Mouse (Mus musculus) hindbrain, embryonic 14.5 days (tissue): ENCODE measurements around the gene Clp1. TPM values are rescaled to one million over a fixed set of nuclear protein-coding genes. Genes with fewer than 3 reads are reported as not detected.

ENCODE experiments used
- ATAC-seq: fragments of 200-750 bp; cut with Nextera tagmentation; 2 replicates; pipeline ENCODE4 v1.8.0; 2017; ENCODE audit warnings: moderate number of reproducible peaks, mild to moderate bottlenecking, moderate TSS enrichment, moderate library complexity; ENCODE audit not compliant: low FRiP score
- DNase-seq: peaks from one replicate; pipeline ENCODE4 v3.0.0-alpha.2; 2015; ENCODE audit warnings: low spot score
- H3K27ac ChIP-seq: fragments of 300-500 bp; sonication (generic); 2 replicates; pipeline ENCODE4 v1.5.1; 2014; ENCODE audit warnings: mild to moderate bottlenecking, moderate library complexity
- H3K27me3 ChIP-seq: fragments of 300-500 bp; sonication (generic); 2 replicates; pipeline ENCODE4 v1.6.1; 2014; ENCODE audit warnings: mild to moderate bottlenecking, low read length, mixed read lengths; ENCODE audit not compliant: control insufficient read depth, insufficient read depth
- H3K36me3 ChIP-seq: fragments of 300-500 bp; sonication (generic); replicated peaks from 2 replicates; pipeline ENCODE4 v1.6.1; 2014; ENCODE audit not compliant: control insufficient read depth, insufficient read depth
- H3K4me1 ChIP-seq: fragments of 300-500 bp; sonication (generic); replicated peaks from 2 replicates; pipeline ENCODE4 v1.6.1; 2014; ENCODE audit warnings: antibody characterized with exemption, low read length, mixed read lengths; ENCODE audit not compliant: control insufficient read depth, insufficient read depth
- H3K4me2 ChIP-seq: fragments of 300-500 bp; sonication (generic); replicated peaks from 2 replicates; pipeline ENCODE4 v1.6.1; 2014; ENCODE audit warnings: mild to moderate bottlenecking, moderate library complexity
- H3K4me3 ChIP-seq: fragments of 300-500 bp; sonication (generic); replicated peaks from 2 replicates; pipeline ENCODE4 v1.5.1; 2014; ENCODE audit warnings: mild to moderate bottlenecking, low read length
- H3K9ac ChIP-seq: fragments of 300-500 bp; sonication (generic); 2 replicates; pipeline ENCODE4 v1.6.1; 2014
- H3K9me3 ChIP-seq: fragments of 300-500 bp; sonication (generic); 2 replicates; pipeline ENCODE4 v1.6.1; 2016; ENCODE audit warnings: low read length; ENCODE audit not compliant: control insufficient read depth
- WGBS: fragments of 180-500 bp; shearing (Covaris S2); extraction: QIAGEN DNeasy Blood & Tissue Kit; methylation state at CpG from one replicate; pipeline ENCODE4 v1.1.7; 2014; 5-methylcytosine and 5-hydroxymethylcytosine counted together
- polyA plus RNA-seq: library from polyadenylated mRNA; unstranded; fragments of >200 nt; fragmentation: Nextera tagmentation; extraction: Ambion mirVana; gene quantifications from 2 replicates; pipeline ENCODE4 v1.2.1, GENCODE M21; 2014

Gene Clp1
- 21.3 and 22.3 TPM in 2 replicates for polyA plus RNA-seq

DNA sequence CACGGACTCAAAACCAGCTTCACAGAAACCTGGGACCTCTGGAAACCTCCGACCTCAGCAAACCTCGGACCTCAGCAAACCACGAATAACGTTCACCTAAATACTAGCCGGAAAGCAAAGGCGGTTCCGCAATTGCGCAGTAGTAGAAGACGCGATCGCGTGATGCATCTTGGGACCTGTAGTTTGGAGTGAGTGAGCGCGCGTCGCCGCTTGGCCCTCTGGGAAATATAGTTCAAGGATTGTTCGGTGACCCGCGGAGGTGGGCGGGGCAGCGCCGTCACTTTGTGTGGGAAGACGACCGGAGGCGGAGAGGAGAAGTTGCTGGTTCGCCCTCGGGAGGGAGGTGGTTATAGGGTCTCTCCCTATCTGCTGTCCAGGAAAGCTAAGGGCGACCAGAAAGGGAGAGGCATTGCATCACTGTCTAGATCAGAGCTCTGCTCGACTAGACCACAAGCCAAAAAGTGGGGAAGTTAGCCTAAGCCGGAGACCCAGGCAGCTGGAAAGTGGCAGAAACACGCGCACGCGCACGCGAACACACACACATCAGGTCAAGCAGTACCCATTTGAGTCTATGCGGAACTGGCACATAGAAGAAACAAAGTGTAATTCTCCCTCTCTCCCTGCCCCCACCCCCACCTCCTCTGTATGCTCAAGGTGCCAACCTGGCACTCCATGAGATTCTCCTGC is at the start of gene Clp1:
Gene Clp1 (minus strand): TSS at position 179 of the 687 bp plus-strand sequence.
- H3K27ac ChIP-seq = peak within 1 kb of the TSS; percentile 75
- WGBS = under 1% methylated on average over 39 of the region's 39 CpGs
- H3K36me3 ChIP-seq = peaks cover 26% of the 10 kb centered on the region
- no peaks in the 10 kb centered on the region for H3K9me3 ChIP-seq
- peak within 1 kb of the TSS; percentile 97 for H3K4me2 ChIP-seq
- ATAC-seq (peak; percentile 95), DNase-seq (peak; percentile 97)
- peaks cover 13% of the 10 kb centered on the region for H3K4me1 ChIP-seq
- H3K27me3 ChIP-seq = no peaks in the 10 kb centered on the region
- peak within 1 kb of the TSS; percentile 61 for H3K4me3 ChIP-seq
- H3K9ac ChIP-seq = peak within 1 kb of the TSS; percentile 57

GRCm38 (mm10) chr2:84775665-84776064 is 48.5 kb upstream of the Clp1 start:
- no peak for ATAC-seq
- Histone ChIP-seq H3K27ac (no peak overlapping the region), H3K4me1 (peaks cover 8% of the 10 kb centered on the region), H3K9ac (no peak overlapping the region), H3K4me2 (no peak overlapping the region), H3K4me3 (no peak overlapping the region), H3K9me3 (no peaks in the 10 kb centered on the region), H3K36me3 (no peaks in the 10 kb centered on the region), H3K27me3 (no peaks in the 10 kb centered on the region)
- WGBS = 69% methylated on average over 6 of the region's 6 CpGs
- DNase-seq = no peak

- Histone ChIP-seq H3K4me3 (peak within 1 kb of the TSS; percentile 31), H3K9me3 (no peaks in the 10 kb centered on the region), H3K36me3 (no peaks in the 10 kb centered on the region), H3K9ac (peak within 1 kb of the TSS; percentile 57), H3K4me2 (peak within 1 kb of the TSS; percentile 66), H3K27me3 (no peaks in the 10 kb centered on the region), H3K4me1 (peaks cover 8% of the 10 kb centered on the region), H3K27ac (peak within 1 kb of the TSS; percentile 65)
- WGBS = 55% methylated on average over 9 of the region's 9 CpGs
- DNase-seq = no peak
- 0 out of 2 replicates have a peak, but pooled peaks have one; percentile 31 for ATAC-seq
Observed at GRCm38 (mm10) chr2:84775241-84775640, 48.1 kb upstream of the Clp1 start, which contains the start of gene Serping1. Gene Serping1, minus strand, starts transcription at chr2:84775444.

GRCm38 (mm10) chr2:84774751-84775150 is 47.6 kb upstream of the Clp1 start:
- H3K4me1 ChIP-seq = peaks cover 8% of the 10 kb centered on the region
- WGBS = under 1% methylated on average over 15 of the region's 15 CpGs
- H3K36me3 ChIP-seq = no peaks in the 10 kb centered on the region
- peak overlapping the region; percentile 66 for H3K4me2 ChIP-seq
- ATAC-seq = peak; percentile 87
- H3K9me3 ChIP-seq = no peaks in the 10 kb centered on the region
- peak overlapping the region; percentile 65 for H3K27ac ChIP-seq
- peak overlapping the region; percentile 57 for H3K9ac ChIP-seq
- H3K27me3 ChIP-seq = no peaks in the 10 kb centered on the region
- H3K4me3 ChIP-seq = peak overlapping the region; percentile 31
- peak; percentile 38 for DNase-seq

GRCm38 (mm10) chr2:84773195-84773594 is 46.0 kb upstream of the Clp1 start:
- Histone ChIP-seq H3K36me3 (no peaks in the 10 kb centered on the region), H3K9ac (no peak overlapping the region), H3K27ac (no peak overlapping the region), H3K4me1 (peaks cover 8% of the 10 kb centered on the region), H3K4me3 (no peak overlapping the region), H3K4me2 (no peak overlapping the region), H3K27me3 (no peaks in the 10 kb centered on the region), H3K9me3 (no peaks in the 10 kb centered on the region)
- ATAC-seq (no peak), DNase-seq (no peak)
- WGBS = 88% methylated on average over 5 of the region's 5 CpGs

DNA sequence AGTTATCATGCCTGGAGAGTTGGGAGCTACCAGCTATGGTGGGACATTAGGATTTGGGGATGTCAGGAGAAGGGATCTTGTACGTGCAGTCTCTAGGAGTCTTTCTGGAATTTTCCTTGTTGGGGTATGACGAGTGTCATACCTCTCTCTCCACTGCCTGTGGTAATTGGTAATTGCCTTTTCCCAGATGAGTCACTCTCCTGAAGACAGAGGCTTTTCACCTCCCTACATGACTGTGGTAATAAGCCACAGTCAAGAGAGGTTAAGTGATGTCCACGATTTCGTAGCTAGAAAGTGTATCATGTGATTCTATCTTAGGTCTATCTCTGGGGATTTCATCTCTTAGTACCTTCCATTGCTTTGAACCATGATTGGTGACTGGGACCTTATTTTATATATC is 45.3 kb upstream of the Clp1 start:
- Histone ChIP-seq H3K36me3 (no peaks in the 10 kb centered on the region), H3K9ac (no peak overlapping the region), H3K4me3 (no peak overlapping the region), H3K9me3 (no peaks in the 10 kb centered on the region), H3K27me3 (no peaks in the 10 kb centered on the region), H3K4me2 (no peak overlapping the region), H3K4me1 (peaks cover 8% of the 10 kb centered on the region), H3K27ac (no peak overlapping the region)
- ATAC-seq = no peak
- 85% methylated on average over 4 of the region's 4 CpGs for WGBS
- no peak for DNase-seq

DNA sequence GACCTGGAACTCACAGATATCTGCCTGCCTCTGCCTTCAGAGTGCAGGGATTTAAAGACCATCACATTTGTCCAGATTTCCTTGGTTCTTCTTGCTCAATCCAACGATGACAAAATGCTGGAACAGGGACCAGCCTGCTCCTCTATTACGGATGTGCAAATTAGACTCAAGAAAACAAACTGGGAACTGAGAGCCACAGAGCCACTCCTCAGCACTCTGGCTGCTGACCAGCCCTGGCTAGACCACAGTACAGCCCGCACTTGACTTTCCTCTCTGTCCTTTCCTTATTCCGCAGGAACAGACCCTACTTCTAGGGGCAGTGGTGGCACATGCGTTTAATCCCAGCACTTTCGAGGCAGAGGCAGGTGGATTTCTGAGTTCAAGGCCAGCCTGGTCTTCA is 43.4 kb upstream of the Clp1 start:
- WGBS = 77% methylated on average over 6 of the region's 6 CpGs
- Histone ChIP-seq H3K36me3 (peaks cover under 1% of the 10 kb centered on the region; the same call in 1 of the 2 replicates), H3K9ac (no peak overlapping the region), H3K9me3 (no peaks in the 10 kb centered on the region), H3K4me1 (peaks cover 8% of the 10 kb centered on the region), H3K27me3 (no peaks in the 10 kb centered on the region), H3K27ac (no peak overlapping the region), H3K4me3 (no peak overlapping the region), H3K4me2 (no peak overlapping the region)
- no peak for DNase-seq
- no peak for ATAC-seq

- no peak overlapping the region for H3K4me3 ChIP-seq
- 56% methylated on average over 1 of the region's 1 CpGs for WGBS
Observed at GRCm38 (mm10) chr2:84762818-84763217, 35.7 kb upstream of the Clp1 start.

GRCm38 (mm10) chr2:84762295-84762694 is 35.1 kb upstream of the Clp1 start:
- peaks cover 5% of the 10 kb centered on the region; the same call in 1 of the 2 replicates for H3K36me3 ChIP-seq
- H3K9me3 ChIP-seq = no peaks in the 10 kb centered on the region
- ATAC-seq (no peak), DNase-seq (no peak)
- H3K27ac ChIP-seq = no peak overlapping the region
- no peak overlapping the region for H3K4me3 ChIP-seq
- no peaks in the 10 kb centered on the region for H3K4me1 ChIP-seq
- 55% methylated on average over 4 of the region's 4 CpGs for WGBS
- H3K9ac ChIP-seq = no peak overlapping the region
- H3K4me2 ChIP-seq = no peak overlapping the region
- H3K27me3 ChIP-seq = no peaks in the 10 kb centered on the region

More at GRCm38 (mm10) chr2:84762818-84763217, 35.7 kb upstream of the Clp1 start:
- H3K27me3 ChIP-seq = no peaks in the 10 kb centered on the region
- H3K36me3 ChIP-seq = peaks cover 5% of the 10 kb centered on the region; the same call in 1 of the 2 replicates
- DNase-seq = no peak
- H3K27ac ChIP-seq = no peak overlapping the region
- no peak overlapping the region for H3K9ac ChIP-seq
- ATAC-seq = no peak
- no peaks in the 10 kb centered on the region for H3K4me1 ChIP-seq
- no peaks in the 10 kb centered on the region for H3K9me3 ChIP-seq
- H3K4me2 ChIP-seq = no peak overlapping the region
